Mouse (Mus musculus) ES-E14 (cell line): ENCODE measurements at regions not wholly inside any gene's neighbourhood (a gene's known extent, or its start where the extent isn't known, plus 50 kb on each side); places are given as distances from the start of the nearest gene placed in this dataset.

Source experiments
- DNase-seq: peaks from one replicate; pipeline ENCODE4 v3.0.0-alpha.2; 2013; ENCODE audit warnings: low read depth, low spot score
- H3K27ac ChIP-seq: 2 replicates; pipeline ENCODE4 v1.5.1; 2012; ENCODE audit warnings: low read depth, mild to moderate bottlenecking, low read length, moderate library complexity, mixed read lengths; ENCODE audit not compliant: poor library complexity, insufficient read depth, severe bottlenecking
- H3K36me3 ChIP-seq: 2 replicates; pipeline ENCODE4 v1.6.1; 2012; ENCODE audit warnings: mild to moderate bottlenecking, low read length, moderate library complexity, mixed read lengths; ENCODE audit not compliant: control insufficient read depth, poor library complexity, insufficient read depth, severe bottlenecking
- H3K4me1 ChIP-seq, 2 experiments: fragments of 150-350 bp in 1 of 2; sonication (generic) in 1 of 2; 2 replicates each; pipeline ENCODE4 v1.6.1; 2012; ENCODE audit warnings: low read length in 2 of 2, mild to moderate bottlenecking in 1 of 2, mixed read lengths in 1 of 2; ENCODE audit not compliant: control insufficient read depth in 2 of 2, insufficient read depth in 2 of 2, poor library complexity in 1 of 2
- H3K4me3 ChIP-seq, 2 experiments: fragments of 150-350 bp in 1 of 2; sonication (generic) in 1 of 2; 2 replicates each; pipeline ENCODE4 v1.5.1; 2012; ENCODE audit warnings: low read length in 2 of 2, low read depth in 1 of 2, mild to moderate bottlenecking in 1 of 2, mixed read lengths in 1 of 2; ENCODE audit not compliant: insufficient read depth in 1 of 2, poor library complexity in 1 of 2, severe bottlenecking in 1 of 2
- H3K9ac ChIP-seq: 2 replicates; pipeline ENCODE4 v1.6.1; 2012; ENCODE audit warnings: low read depth, mild to moderate bottlenecking, low read length, mixed read lengths; ENCODE audit not compliant: poor library complexity, insufficient read depth, severe bottlenecking
- H3K9me3 ChIP-seq: fragments of 150-350 bp; sonication (generic); 2 replicates; pipeline ENCODE4 v1.6.1; 2012; ENCODE audit warnings: low read depth, mild to moderate bottlenecking, low read length; ENCODE audit not compliant: control insufficient read depth, insufficient read depth
- CHD2 ChIP-seq: IDR thresholded peaks from 2 replicates; pipeline ENCODE4 v1.6.1; 2014; ENCODE audit warnings: mild to moderate bottlenecking, low read depth, low read length, inconsistent platforms
- HCFC1 ChIP-seq: IDR thresholded peaks from 2 replicates; pipeline ENCODE4 v1.6.1; 2012; ENCODE audit warnings: low read length, inconsistent platforms, borderline replicate concordance; ENCODE audit not compliant: insufficient read depth
- MAFK ChIP-seq: IDR thresholded peaks from 2 replicates; pipeline ENCODE4 v1.6.1; 2014; ENCODE audit warnings: mild to moderate bottlenecking, low read depth, low read length, inconsistent platforms; ENCODE audit not compliant: insufficient read depth
- ZC3H11A ChIP-seq: IDR thresholded peaks from 2 replicates; pipeline ENCODE4 v1.6.1; 2012; ENCODE audit warnings: low read depth, mild to moderate bottlenecking, inconsistent platforms, low read length, borderline replicate concordance
- ZNF384 ChIP-seq: IDR thresholded peaks from 2 replicates; pipeline ENCODE4 v1.6.1; 2012; ENCODE audit warnings: low read depth, low read length, inconsistent platforms
- in situ Hi-C, 2 experiments: fragments of 600-800 bp; cut with MboI; formaldehyde crosslinking; loops; one replicate each; pipeline ENCODE4 v1.15.1; 2025; ENCODE audit warnings: low sequenced_read_pairs in 2 of 2, inconsistent platforms in 1 of 2; ENCODE audit not compliant: unreplicated experiment in 2 of 2

DNA sequence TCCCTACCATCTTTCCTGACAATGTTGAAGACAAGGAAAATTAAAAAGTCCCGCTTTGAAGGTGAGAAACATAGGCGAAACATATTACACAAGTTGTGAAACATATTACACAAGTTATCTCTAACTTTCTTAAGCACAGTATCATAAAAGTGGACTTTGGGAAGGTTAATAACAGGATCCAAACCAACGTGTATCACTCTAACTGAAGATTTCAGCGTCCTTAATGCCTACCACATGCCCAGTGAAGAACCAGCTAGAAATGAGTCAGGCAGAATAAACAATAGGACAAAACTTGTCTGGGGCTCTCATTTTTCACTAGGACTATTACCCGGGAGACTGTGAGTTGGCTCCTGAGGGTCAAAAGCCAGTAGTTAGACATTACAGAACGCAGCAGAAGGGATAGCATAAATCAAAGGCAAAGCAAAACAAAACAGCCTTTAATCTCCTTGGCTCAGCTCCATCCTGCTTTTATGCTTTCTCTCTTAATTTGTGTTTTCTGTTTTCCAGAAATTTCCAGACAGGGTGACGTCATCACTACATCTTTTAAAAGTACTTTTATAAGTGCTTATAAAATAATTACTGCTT is 618.3 kb upstream of the Sox9 start:
- Histone ChIP-seq H3K36me3 (no peaks in the 10 kb centered on the region), H3K4me1 (no peaks in the 10 kb centered on the region), H3K27ac (no peak overlapping the region), H3K4me3 (no peak overlapping the region), H3K9me3 (no peaks in the 10 kb centered on the region), H3K9ac (no peak overlapping the region)
- in situ Hi-C loops: no loop called here
- TF ChIP-seq ZC3H11A: no peak
- TF ChIP-seq ZNF384: no peak
- TF ChIP-seq CHD2: no peak
- TF ChIP-seq HCFC1: no peak
- no peak for TF ChIP-seq MAFK
- DNase-seq: no peak

DNA sequence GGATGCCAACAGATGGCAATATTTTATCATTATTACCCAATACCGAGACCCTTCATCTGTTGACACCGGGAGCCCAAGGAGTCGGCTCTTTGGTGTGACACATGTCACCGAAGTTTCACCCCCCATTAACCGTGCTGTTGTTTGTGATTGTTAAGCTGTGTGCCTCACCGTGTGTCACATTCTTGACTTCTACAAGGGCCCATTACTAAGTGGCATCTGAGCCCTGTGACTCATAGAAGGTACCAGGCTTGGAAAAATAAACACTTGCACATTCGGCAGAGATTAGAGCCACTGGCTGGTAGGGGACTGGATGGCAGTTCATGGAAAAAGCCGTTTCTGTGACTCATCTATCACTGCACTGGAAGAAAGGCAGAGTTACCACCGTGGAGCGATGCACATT is 608.4 kb upstream of the Sox9 start:
- TF ChIP-seq ZC3H11A (no peak), HCFC1 (no peak), ZNF384 (no peak), MAFK (no peak), CHD2 (no peak)
- in situ Hi-C loops: no loop called here
- H3K4me1 ChIP-seq: no peaks in the 10 kb centered on the region
- H3K9me3 ChIP-seq: no peaks in the 10 kb centered on the region
- no peaks in the 10 kb centered on the region for H3K36me3 ChIP-seq
- no peak overlapping the region for H3K4me3 ChIP-seq
- no peak overlapping the region for H3K9ac ChIP-seq
- no peak overlapping the region for H3K27ac ChIP-seq
- DNase-seq: no peak

DNA sequence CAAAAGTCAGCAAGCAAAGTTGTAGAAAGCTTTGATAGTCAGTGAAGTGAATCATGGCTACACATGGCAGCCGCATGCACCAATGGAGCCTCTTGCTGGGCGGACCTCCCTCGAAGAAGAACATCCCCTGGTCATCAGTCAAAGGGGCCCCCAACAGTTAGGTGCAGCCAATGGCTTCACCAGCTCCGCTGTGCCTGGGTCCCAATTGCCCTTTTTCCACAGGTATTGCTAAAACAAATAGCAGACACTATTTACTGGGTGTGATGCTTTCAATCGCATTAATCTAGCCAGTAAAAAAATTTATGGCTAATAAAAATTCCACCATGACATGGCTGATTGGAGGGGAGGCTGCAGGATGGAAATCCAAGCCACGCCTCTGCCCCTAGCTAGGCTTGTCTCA is 606.7 kb upstream of the Sox9 start:
- no peak overlapping the region for H3K9ac ChIP-seq
- no peak overlapping the region for H3K4me3 ChIP-seq
- H3K36me3 ChIP-seq: no peaks in the 10 kb centered on the region
- in situ Hi-C loops: no loop called here
- H3K9me3 ChIP-seq: no peaks in the 10 kb centered on the region
- DNase-seq: no peak
- H3K4me1 ChIP-seq: no peaks in the 10 kb centered on the region
- TF ChIP-seq MAFK (no peak), HCFC1 (no peak), ZC3H11A (no peak), CHD2 (no peak), ZNF384 (no peak)
- no peak overlapping the region for H3K27ac ChIP-seq

DNA sequence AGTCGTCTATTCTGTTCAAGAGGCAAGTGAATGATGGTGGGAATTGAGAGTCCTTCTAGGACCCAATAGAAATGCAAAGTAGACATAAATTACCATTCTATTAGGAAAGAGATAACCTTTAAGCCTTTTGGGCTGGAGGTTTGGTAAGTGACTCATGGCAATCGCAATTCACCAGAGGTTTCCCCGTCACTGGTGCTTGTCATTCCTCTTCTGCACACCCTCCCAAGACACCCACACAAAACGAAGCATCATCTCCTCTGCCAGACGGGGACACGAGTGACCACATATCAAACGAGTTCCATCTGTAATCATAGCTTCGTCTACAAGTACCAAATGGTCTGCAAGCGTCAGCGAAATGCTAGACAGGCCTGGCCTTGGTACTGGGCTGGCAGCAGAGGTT is 601.4 kb upstream of the Sox9 start:
- TF ChIP-seq CHD2 (no peak), HCFC1 (no peak), MAFK (peak; percentile 68; the same call in 1 of the 2 replicates), ZNF384 (no peak), ZC3H11A (no peak)
- DNase-seq: no peak
- in situ Hi-C loops: no loop called here
- Histone ChIP-seq H3K9ac (no peak overlapping the region), H3K4me1 (peaks cover 0 to 3% of the 10 kb centered on the region in 2 experiments; a peak in 2 of 4 replicates), H3K36me3 (no peaks in the 10 kb centered on the region), H3K9me3 (no peaks in the 10 kb centered on the region), H3K4me3 (no peak overlapping the region), H3K27ac (no peak overlapping the region)
